Mouse (Mus musculus) thymus, adult 2 months (tissue): ENCODE results near the gene Sycp2l. TPM values are rescaled to one million over a fixed set of nuclear protein-coding genes. Genes with fewer than 3 reads are reported as not detected.

Experiments
- DNase-seq: peaks from one replicate; pipeline ENCODE4 v3.0.0; 2021
- H3K27ac ChIP-seq: fragments of 200-500 bp; 2 replicates; pipeline ENCODE4 v1.5.1; 2012; ENCODE audit warnings: low read length, control low read depth; ENCODE audit not compliant: control insufficient read depth, insufficient read depth
- H3K27me3 ChIP-seq: fragments of 200-500 bp; 2 replicates; pipeline ENCODE4 v1.6.1; 2012; ENCODE audit warnings: mild to moderate bottlenecking, low read length, moderate library complexity, mixed read lengths; ENCODE audit not compliant: control insufficient read depth, insufficient read depth
- H3K36me3 ChIP-seq: fragments of 200-500 bp; 2 replicates; pipeline ENCODE4 v1.6.1; 2012; ENCODE audit warnings: mild to moderate bottlenecking, low read length, moderate library complexity; ENCODE audit not compliant: control insufficient read depth, insufficient read depth
- H3K4me1 ChIP-seq: fragments of 200-500 bp; replicated peaks from 2 replicates; pipeline ENCODE4 v1.6.1; 2012; ENCODE audit warnings: low read length; ENCODE audit not compliant: control insufficient read depth, insufficient read depth
- H3K4me3 ChIP-seq: fragments of 200-500 bp; 2 replicates; pipeline ENCODE4 v1.5.1; 2012; ENCODE audit warnings: mild to moderate bottlenecking, low read length, control low read depth, moderate library complexity; ENCODE audit not compliant: control insufficient read depth, insufficient read depth
- CTCF ChIP-seq: fragments of 200-500 bp; IDR thresholded peaks from 2 replicates; pipeline ENCODE4 v1.5.1; 2012; ENCODE audit warnings: mild to moderate bottlenecking, control low read depth, low read length, moderate library complexity, borderline replicate concordance; ENCODE audit not compliant: control insufficient read depth, poor library complexity, insufficient read depth; ENCODE audit errors: extremely low read depth
- POLR2A ChIP-seq: fragments of 200-500 bp; IDR thresholded peaks from 2 replicates; pipeline ENCODE4 v1.6.1; 2012; ENCODE audit warnings: mild to moderate bottlenecking, low read length, control low read depth, moderate library complexity; ENCODE audit not compliant: control insufficient read depth, poor library complexity, insufficient read depth; ENCODE audit errors: extremely low read depth
- WGBS: fragments of 180-500 bp; shearing (Covaris S2); methylation state at CpG from one replicate; pipeline ENCODE4 v1.1.7; 2018; 5-methylcytosine and 5-hydroxymethylcytosine counted together
- polyA plus RNA-seq: library from polyadenylated mRNA; depleted of rRNA; stranded (reverse); fragments of >200 nt; gene quantifications from 2 replicates; pipeline ENCODE4 v1.2.3, GENCODE M21; 2012

The Sycp2l gene
- polyA plus RNA-seq, 1 experiment = 0.03 TPM

DNA sequence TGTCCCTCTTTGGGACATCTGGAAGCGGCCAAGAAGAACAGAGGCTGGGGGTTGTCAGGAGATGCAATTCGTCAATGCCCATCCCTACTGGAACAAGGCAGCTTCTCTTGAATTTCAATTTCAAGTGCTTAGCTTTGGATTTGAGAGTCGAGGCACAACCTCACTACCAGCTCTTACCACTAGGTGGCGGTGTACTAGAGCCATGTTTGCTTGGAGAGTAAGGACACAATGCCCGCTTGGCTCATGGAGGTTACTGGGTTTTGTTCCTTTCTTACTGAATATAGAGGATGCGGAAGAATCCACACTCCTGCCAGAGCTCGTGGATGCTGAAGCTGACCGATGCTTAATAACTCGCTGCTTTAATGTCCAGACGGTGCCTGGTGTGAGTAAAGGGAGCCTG is 32.2 kb downstream of the Sycp2l start:
- Histone ChIP-seq H3K4me3 (no peak overlapping the region), H3K36me3 (no peaks in the 10 kb centered on the region), H3K27me3 (no peaks in the 10 kb centered on the region), H3K4me1 (no peaks in the 10 kb centered on the region), H3K27ac (no peak overlapping the region)
- DNase-seq = peak; percentile 55
- WGBS = 74% methylated on average over 10 of the region's 10 CpGs
- TF ChIP-seq CTCF = peak; percentile 14; the same call in 1 of the 2 replicates
- TF ChIP-seq POLR2A = no peak

DNA sequence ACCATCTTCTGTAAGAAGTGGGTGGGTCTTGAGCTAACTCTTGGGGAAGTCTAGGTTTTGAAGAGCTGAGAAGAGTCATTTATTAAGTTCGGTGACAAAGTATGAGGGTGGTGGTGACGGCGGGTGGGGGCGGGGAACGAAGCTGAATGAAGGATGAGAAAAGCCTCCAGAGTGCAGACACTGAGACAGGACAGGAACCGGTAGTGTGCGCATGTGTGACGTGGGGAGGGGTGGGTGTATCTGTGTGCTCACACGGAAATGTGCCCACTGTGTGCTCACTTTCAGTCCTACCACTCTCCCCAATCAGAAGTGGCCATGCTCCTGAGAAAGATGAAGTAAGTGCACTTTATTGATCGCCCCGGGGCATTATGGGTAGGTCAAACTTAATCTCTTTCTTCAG is 39.0 kb downstream of the Sycp2l start:
- no peaks in the 10 kb centered on the region for H3K4me1 ChIP-seq
- DNase-seq = no peak
- H3K4me3 ChIP-seq = no peak overlapping the region
- H3K36me3 ChIP-seq = no peaks in the 10 kb centered on the region
- H3K27ac ChIP-seq = no peak overlapping the region
- no peaks in the 10 kb centered on the region for H3K27me3 ChIP-seq
- WGBS = 84% methylated on average over 11 of the region's 11 CpGs
- TF ChIP-seq POLR2A (no peak), CTCF (no peak)

DNA sequence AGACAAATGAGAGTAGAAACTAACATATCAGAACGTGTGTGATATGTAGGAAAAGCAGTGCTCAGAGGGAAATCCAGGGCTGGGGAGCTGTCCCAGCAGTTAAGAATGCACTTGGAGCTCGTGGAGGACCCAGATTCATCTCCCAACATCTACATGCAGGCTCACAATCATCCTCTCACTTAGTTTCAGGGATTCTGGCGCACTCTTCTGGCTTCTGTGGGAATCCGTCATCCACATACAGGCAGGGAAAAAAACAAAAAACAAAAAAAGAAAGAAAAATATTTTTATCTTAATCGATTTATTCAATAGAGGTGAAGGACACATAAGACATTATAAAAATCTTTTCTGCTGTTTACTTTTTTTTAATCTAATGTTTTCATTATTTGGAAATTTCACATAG is 44.3 kb downstream of the Sycp2l start:
- DNase-seq = no peak
- TF ChIP-seq CTCF (no peak), POLR2A (no peak)
- Histone ChIP-seq H3K27me3 (no peaks in the 10 kb centered on the region), H3K4me3 (no peak overlapping the region), H3K27ac (no peak overlapping the region), H3K36me3 (no peaks in the 10 kb centered on the region), H3K4me1 (no peaks in the 10 kb centered on the region)
- WGBS = 74% methylated on average over 5 of the region's 5 CpGs

DNA sequence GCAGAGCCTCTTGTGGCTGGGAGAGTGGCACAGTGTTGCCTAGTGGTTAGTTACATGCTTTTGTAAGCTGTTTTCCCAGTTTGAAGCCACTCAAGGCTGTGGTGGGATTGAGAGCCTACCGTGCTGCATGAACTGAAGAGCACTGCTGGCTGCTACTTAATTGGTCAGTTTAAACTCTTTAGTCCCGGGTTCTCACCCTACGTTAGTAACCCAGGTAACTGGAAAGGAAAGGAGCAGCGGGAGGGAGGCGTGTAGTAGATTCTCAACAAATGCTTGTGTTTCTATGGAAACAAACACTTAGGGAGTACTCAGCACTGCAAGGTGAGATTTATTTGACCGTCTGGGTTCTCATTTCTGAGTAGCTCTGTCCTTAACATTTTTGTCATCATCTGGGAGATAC is 73.8 kb downstream of the Sycp2l start:
- WGBS = 94% methylated on average over 6 of the region's 6 CpGs
- TF ChIP-seq POLR2A (no peak), CTCF (no peak)
- Histone ChIP-seq H3K4me3 (no peak overlapping the region), H3K4me1 (no peaks in the 10 kb centered on the region), H3K27me3 (no peaks in the 10 kb centered on the region), H3K27ac (no peak overlapping the region), H3K36me3 (no peaks in the 10 kb centered on the region)
- no peak for DNase-seq

DNA sequence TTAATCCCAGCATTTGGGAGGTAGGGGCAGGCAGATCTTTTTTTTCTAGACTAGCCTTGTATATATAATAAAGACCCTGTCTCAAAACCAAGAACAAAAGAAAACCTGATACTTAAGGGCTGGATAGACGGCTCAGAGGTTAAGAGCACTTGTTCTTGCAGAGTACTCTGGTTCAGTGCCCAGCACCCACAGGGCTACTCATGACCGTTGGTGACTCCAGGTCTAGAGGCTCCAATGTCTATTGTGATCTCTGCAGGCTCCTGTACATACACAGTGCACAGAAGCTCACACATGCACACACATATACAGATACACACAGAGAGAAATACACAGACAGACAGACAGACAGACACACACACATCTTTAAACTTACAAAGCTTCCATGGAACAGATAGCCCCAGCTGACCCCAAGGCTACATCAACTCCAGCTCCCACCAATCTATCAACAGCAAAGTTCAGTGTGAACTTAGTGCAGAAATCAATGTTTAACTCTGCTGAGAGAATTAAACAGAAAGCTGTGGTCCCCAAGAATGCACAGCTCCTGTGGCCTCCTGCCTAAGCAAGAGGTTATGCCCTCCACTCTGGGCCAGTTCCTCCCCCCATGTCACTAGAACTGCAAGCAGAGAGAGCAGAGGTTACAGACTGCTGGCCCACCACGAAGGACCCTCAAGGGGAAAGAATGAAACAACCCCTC is 81.7 kb downstream of the Sycp2l start:
- TF ChIP-seq POLR2A (no peak), CTCF (no peak)
- Histone ChIP-seq H3K36me3 (no peaks in the 10 kb centered on the region), H3K4me3 (no peak overlapping the region), H3K27me3 (no peaks in the 10 kb centered on the region), H3K4me1 (no peaks in the 10 kb centered on the region), H3K27ac (no peak overlapping the region)
- WGBS = 79% methylated on average over 3 of the region's 3 CpGs
- DNase-seq = no peak

DNA sequence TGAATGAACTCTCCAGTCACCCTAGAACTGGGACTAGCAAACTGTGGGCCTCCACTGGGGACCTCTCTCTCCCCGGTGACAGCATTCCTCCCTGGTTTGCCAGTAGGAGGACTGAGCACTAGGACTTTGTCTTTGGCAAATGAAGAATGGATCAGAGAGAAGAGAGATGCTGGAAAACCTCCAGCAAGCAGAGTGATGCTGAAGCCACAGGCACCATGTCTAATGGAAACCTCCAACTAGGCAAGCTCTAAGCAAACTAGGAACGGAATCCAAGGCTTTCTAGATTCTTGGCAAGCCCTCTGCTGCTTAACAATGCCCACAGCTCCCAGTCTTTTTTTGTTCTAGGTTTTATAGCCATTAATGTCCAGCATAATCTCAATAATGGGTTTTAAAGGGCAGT is 86.8 kb downstream of the Sycp2l start:
- H3K27ac ChIP-seq = no peak overlapping the region
- H3K27me3 ChIP-seq = no peaks in the 10 kb centered on the region
- TF ChIP-seq CTCF (no peak), POLR2A (no peak)
- no peaks in the 10 kb centered on the region for H3K36me3 ChIP-seq
- H3K4me3 ChIP-seq = no peak overlapping the region
- DNase-seq = no peak
- no peaks in the 10 kb centered on the region for H3K4me1 ChIP-seq
- WGBS = 95% methylated on average over 2 of the region's 2 CpGs

DNA sequence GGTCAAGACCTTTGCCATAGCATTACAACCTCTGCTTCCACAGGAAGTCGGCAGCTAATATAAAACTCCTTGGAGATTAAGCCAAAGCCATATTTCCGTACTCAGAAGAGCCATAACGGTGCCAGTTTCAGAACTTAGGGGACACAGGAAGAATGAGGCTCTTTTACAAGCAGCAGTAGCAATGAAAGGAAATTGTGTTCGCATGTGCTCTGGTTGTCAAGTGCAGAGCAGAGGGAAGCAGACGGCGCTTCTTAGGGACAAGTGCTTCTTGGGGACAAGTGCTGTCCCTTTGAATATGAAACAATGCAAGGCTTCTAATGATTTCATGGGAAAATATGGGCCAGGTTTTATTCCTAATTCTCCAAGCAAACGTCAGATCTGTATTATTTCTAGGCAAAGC is 89.2 kb downstream of the Sycp2l start:
- TF ChIP-seq POLR2A (no peak), CTCF (no peak)
- DNase-seq = no peak
- no peak overlapping the region for H3K27ac ChIP-seq
- no peaks in the 10 kb centered on the region for H3K36me3 ChIP-seq
- H3K4me1 ChIP-seq = no peaks in the 10 kb centered on the region
- H3K27me3 ChIP-seq = no peaks in the 10 kb centered on the region
- no peak overlapping the region for H3K4me3 ChIP-seq
- 58% methylated on average over 7 of the region's 7 CpGs for WGBS
